Mouse (Mus musculus): ENCODE data around the gene Cdc42ep4.
A peak's percentile ranks its signal among the peaks of the same experiment; 100 is the strongest.

Gene Cdc42ep4

DNA sequence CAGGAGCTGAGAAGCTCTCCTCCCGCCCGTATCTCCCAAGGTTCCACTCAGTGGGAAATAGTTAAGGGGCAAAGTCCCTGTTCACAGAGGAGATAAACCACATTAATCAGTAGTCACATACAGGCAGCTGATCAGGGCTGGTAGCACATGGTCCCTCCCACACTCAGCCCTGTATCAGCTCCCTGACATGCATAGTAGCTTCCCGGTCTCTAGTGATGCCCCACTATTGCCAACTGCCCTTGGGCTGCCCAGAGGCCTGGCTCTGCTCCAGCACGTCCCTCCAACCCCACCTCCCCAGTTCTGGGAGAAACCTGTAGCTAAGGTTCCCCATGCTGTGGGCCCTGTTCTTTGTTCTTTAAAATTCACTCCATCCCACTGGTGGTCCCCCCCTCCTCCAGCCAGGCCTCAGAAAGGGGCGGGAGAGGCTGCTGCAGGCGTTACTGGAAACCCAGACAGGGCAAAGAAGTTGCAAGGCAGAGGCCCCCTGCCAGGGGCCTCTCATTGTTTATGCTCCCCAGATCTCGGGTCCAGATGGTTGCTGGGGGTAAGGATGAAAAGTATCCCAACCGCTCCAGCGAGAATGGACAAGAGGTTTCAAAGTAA, 1.8 kb downstream of the Cdc42ep4 start:
- DNase-seq (ENCODE audit: low read depth): no peak

GRCm38 (mm10) chr11:113748797-113749521, 2.7 kb downstream of the Cdc42ep4 start:
- DNase-seq (ENCODE audit: low read depth): no peak

GRCm38 (mm10) chr11:113747725-113748380, 3.8 kb downstream of the Cdc42ep4 start:
- DNase-seq (ENCODE audit: low read depth): no peak

GRCm38 (mm10) chr11:113747056-113747455, 4.6 kb downstream of the Cdc42ep4 start:
- no peak for DNase-seq (ENCODE audit: low read depth)

GRCm38 (mm10) chr11:113745961-113746360, 5.7 kb downstream of the Cdc42ep4 start:
- DNase-seq (ENCODE audit: low read depth): no peak

DNA sequence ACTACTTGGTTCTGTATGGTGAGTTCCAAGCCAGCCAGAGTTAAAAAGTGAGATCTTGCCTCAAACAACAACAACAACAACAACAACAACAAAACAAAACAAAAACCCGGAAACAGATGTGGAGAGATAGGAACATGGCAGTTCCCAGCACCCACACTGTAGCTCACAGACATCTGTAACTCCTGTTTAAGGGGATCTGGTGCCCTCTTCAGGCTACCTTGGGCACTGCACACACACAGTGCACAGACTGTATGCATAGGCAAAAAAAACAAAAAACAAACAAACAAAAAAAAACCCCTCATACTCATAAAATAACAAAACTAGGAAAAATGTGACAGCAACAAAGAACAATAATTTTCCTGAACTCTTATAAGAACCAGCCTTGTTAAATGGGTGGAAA, 8.7 kb downstream of the Cdc42ep4 start:
- DNase-seq (ENCODE audit: low read depth): no peak

GRCm38 (mm10) chr11:113740100-113740499, 11.6 kb downstream of the Cdc42ep4 start:
- DNase-seq (ENCODE audit: low read depth): no peak

GRCm38 (mm10) chr11:113739213-113739612, 12.5 kb downstream of the Cdc42ep4 start:
- DNase-seq (ENCODE audit: low read depth): no peak

DNA sequence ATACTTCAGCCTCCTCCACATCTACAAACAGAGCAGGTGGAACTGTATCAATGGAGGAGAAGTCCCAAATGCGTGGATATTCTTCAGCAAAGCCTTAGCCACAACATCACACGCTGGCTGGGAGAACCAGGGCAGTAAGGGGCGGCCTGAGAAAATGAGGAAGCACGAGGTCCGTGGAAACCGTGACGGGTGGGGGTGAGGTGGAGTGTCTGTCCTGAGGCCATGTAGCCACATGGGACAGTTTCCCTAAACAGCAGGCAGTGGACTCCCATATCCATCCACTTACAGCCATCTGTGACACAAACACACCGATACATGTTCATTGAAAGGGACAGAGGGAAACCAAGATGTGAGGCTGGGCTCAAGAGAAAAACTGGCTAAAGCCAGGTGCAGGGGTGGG, 13.8 kb downstream of the Cdc42ep4 start:
- DNase-seq (ENCODE audit: low read depth): no peak

DNA sequence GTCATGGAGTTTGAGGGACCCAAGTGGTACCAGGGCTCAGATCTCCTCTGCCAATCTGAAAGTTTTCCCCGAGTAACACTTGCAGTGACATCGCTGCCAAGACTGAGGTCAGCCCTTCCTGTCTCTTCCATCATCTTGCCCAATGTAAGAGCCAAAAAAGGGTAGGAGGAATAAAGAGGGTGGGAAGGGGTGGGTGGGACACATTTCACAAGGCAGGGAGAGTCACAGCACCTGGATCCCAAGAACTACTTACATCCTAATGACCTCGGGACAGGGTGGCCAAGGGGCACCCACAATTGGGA, 14.2 kb downstream of the Cdc42ep4 start:
- DNase-seq (ENCODE audit: low read depth): no peak

DNA sequence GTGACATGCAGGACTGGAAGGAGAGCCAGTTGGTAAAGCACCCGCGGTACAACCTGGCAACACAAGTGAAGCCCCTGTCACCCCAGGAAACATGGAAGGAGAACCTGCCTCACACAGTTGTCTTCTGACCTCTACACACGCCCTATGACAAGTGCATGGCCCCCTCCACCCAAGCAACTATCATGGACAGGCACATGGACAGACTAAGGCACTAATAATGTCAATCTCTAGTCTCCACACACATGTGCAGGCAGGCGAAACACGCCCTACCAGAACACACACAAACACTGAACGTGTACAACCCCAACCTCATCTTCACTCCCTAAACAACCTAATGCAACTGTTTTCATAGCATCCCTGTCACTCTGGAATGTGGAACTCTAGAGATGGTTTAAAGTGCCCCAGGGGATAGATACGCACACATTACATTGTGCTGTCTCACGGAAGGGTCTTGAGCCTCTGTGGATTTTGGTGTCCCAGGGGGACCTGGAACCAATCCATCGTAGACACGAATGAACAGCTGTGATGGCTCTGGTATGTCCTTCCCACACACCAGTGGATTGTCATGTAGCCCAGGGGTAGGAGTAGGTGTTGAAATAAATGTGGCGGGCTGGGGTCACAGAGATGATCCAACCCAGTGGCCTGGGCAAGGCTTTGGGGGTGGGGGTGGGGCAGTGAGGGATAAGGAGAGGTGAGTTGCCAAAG, 14.7 kb downstream of the Cdc42ep4 start:
- DNase-seq (ENCODE audit: low read depth): no peak

GRCm38 (mm10) chr11:113735151-113735550, 16.5 kb downstream of the Cdc42ep4 start:
- DNase-seq (ENCODE audit: low read depth): no peak

DNA sequence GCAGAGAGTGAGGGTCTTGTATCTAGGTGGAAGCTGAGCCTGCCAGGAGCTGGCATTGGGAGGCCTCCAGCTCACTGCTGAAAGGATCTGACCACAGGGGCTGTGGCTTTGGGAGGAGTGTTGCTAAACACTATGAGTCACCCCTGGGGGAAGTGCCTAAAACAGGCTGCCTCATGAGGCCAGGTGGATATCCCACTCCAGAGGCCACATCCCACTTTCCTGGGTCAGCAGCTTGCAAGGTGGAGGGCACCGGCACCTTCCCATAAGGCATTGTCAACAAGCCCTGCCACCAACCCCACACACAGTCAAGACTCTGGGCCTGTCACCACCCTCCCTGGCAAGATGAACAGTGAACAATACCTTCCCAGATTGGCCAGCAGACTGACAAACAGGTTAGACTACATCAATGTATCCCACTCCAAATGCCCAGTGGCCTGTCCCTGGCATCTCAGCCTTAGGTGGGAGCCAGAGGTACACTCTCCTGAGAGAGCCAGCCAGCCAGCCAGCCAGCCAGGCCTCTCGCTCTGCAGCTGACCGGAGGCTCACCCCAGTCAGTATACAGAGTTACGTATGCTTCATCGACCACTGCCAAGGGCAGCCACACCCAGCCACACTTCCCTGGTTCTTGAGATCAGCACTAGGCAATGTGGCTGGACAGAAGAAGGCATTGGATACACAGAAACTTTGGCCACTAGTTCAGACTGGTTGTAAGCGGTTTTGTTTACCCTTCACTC, 17.9 kb downstream of the Cdc42ep4 start:
- peak; percentile 82 for DNase-seq (ENCODE audit: low read depth)

DNA sequence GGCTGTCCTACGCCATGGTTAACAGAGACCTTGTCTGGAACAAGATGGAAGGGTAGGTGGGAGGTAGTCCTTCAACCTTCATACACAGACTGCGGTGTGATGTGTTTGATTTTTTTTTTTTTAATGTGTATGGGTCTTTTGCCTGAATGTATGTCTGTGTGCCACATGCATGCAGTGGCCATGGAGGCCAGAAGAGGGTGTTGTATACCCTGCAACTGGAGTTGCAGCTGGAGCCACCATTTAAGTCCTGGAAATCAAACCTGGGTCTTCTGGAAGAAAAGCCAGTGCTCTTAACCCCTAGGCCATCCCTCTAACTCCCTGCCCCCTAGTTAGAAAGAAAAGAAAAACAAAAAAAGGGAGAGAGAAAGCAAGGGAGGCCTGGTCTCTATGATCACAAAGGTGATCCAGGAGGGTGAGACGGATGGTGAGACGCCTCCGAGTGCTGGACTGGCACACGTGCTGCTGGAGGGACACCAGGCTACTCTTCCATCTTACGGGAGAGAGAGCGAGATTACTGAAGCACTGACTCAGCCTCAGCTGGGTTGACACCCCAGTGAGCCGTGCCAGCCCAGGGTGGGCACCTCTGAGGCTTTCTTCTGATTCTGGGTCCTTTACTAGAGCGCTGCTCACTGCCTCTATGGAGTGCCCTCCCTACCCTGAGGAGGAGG, 19.6 kb downstream of the Cdc42ep4 start:
- DNase-seq (ENCODE audit: low read depth): no peak

GRCm38 (mm10) chr11:113730879-113731278, 20.8 kb downstream of the Cdc42ep4 start:
- no peak for DNase-seq (ENCODE audit: low read depth)

GRCm38 (mm10) chr11:113729917-113730316, 21.8 kb downstream of the Cdc42ep4 start:
- DNase-seq (ENCODE audit: low read depth): peak; percentile 87

DNA sequence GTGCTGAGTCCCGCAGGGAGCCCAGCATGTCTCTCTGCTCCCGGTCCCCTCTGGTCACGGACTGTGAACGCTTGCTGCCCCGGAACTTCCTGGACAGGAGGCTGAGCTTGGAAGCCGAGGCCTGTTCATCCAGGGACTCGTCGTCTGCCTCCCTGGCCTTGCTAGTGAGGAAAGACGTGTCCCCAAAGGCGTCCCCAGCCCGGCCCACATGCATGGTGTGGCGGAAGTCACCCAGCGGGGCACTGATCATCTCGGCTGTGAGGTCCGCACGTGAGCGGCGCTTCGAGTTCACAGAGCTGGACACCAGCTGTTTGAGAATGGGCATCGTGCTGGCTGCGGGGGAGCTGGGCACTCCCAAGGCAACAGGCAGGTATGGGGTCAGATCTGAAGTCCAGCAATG, 22.4 kb downstream of the Cdc42ep4 start:
- no peak for DNase-seq (ENCODE audit: low read depth)

DNA sequence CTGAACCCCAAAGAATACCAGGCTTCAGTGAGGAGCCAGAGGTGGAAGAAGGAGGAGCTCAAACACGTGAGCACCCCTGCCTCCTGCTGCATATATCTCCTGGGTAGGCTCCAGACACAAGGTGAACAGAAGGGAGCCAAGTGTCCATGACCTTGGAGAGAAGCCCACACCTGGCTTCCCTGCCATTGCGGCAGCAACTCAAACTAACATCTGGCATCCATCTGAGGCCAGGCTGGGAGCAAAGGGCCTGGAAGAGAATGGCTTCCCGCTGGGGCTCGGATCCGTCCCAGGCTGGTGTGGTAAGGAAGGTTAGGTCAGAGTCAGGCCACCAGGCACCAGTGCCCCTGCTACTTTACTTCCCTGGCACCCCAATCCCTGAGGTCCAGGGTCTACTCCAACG, 23.7 kb downstream of the Cdc42ep4 start:
- no peak for DNase-seq (ENCODE audit: low read depth)

DNA sequence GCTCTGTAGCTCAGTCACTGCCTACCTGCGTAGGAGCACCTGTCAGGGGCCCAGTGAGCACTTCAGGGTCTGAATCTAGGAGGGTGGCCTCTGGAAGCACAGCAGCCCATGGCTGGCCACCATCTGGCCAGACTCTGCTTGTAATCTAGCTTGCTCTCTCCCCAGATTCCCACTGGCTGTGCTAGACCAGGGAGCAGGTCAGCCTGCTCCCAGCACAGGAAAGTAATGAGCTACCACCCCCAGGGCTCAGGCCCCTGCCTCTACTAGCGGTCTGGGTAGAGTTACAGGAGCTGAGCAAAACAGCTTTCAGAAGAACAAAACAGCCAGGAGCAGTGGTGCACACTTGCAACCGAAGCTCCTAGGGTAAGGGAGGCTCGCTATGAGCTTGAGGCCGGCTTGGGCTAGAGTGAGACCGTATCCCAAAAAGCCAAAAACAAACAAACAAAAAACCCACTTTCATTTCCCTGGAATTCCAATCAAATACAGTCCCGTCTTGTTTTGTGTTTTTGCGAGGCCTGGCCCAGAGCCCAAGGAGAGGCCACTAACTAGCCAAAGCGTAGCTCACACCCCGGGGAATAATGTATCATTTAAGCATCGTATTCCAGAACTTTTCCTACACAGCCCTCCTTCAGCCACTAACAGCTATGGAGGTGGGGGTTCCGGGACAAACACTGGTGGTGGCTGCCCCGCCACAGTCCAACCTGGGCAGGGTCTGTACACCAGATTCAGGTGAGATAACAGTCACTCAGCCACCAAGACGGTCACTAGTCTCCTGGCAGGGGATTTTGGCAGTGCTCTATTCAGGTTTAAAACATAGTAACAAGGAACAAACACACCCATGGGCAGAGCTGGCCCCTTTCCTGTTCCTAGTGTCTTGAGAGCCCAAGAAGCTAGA, 24.4 kb downstream of the Cdc42ep4 start:
- DNase-seq (ENCODE audit: low read depth): no peak

DNA sequence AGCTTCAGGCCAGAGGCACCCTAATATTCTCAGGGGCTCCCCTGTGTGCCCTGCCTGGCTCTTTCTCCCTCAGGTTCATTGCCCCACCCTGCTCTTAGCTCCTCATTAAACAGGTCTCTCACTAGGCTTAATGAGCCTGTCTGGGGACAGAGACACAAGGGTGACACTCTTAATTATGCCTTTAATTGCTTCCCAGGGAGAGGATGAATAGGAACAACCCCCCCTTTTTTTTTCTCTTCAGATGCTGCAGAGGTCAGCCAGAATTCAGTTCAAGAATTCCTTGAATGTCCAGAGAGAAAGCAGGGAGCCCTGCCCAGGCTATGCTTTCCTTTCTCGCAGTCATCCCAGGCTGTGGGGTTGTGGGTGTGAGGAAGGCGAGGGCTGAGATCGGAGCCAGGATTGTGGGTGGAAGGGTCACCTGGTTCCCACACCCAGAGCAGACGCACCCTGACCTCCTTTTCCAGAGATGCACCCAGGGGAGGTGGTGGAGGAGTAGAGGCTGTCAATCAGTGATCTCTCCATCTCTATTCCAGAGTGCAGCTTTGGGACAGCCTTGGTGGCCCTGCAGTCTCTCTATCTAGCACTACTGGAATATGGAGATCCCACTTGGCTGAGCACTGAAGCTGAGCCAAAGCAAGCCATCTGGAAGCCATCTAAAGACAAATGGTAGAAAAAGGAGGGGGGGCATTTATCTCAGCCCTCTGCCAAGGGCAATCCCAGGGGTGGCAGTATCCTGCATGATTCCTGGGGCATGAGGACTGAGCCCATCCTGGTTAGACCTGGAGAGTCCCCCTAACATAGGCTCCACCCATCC, 26.2 kb downstream of the Cdc42ep4 start:
- no peak for DNase-seq (ENCODE audit: low read depth)
